Mouse (Mus musculus): Measurements from ENCODE around the gene Spata5.
"Not testable (repeated sequence)": the region's sequence is repeated elsewhere in the genome, so short reads cannot be mapped to it uniquely, and the experiment has no call there.

Gene Spata5

GRCm38 (mm10) chr3:37569661-37570566, 150.2 kb downstream of the Spata5 start:
- peak; percentile 70 for DNase-seq (ENCODE audit: low spot score)

GRCm38 (mm10) chr3:37571633-37572032, 151.9 kb downstream of the Spata5 start:
- DNase-seq (ENCODE audit: low spot score), result no peak

- DNase-seq (ENCODE audit: low spot score), result no peak
Observed at GRCm38 (mm10) chr3:37572066-37572465, 152.4 kb downstream of the Spata5 start.

- DNase-seq (ENCODE audit: low spot score), result no peak
Observed at GRCm38 (mm10) chr3:37576840-37577239, 157.1 kb downstream of the Spata5 start.

GRCm38 (mm10) chr3:37577706-37578105, 158.0 kb downstream of the Spata5 start:
- DNase-seq (ENCODE audit: low spot score), result no peak

GRCm38 (mm10) chr3:37584576-37584975, 164.9 kb downstream of the Spata5 start:
- no peak for DNase-seq (ENCODE audit: low spot score)

- peak; percentile 50 for DNase-seq (ENCODE audit: low spot score)
Observed at GRCm38 (mm10) chr3:37585967-37586730, 166.5 kb downstream of the Spata5 start.

- peak; percentile 27 for DNase-seq (ENCODE audit: low spot score)
Observed at GRCm38 (mm10) chr3:37586731-37587578, 167.3 kb downstream of the Spata5 start.

GRCm38 (mm10) chr3:37595721-37596120, 176.0 kb downstream of the Spata5 start:
- no peak for DNase-seq (ENCODE audit: low spot score)

- no peak for DNase-seq (ENCODE audit: low spot score)
Observed at GRCm38 (mm10) chr3:37596519-37596918, 176.8 kb downstream of the Spata5 start.

GRCm38 (mm10) chr3:37597200-37597599, 177.5 kb downstream of the Spata5 start:
- no peak for DNase-seq (ENCODE audit: low spot score)

GRCm38 (mm10) chr3:37599641-37600040, 179.9 kb downstream of the Spata5 start:
- not testable (repeated sequence) for DNase-seq (ENCODE audit: low spot score)

GRCm38 (mm10) chr3:37602356-37602755, 182.7 kb downstream of the Spata5 start:
- DNase-seq (ENCODE audit: low spot score), result no peak

GRCm38 (mm10) chr3:37602890-37603289, 183.2 kb downstream of the Spata5 start:
- DNase-seq (ENCODE audit: low spot score), result no peak

GRCm38 (mm10) chr3:37603541-37603940, 183.8 kb downstream of the Spata5 start:
- no peak for DNase-seq (ENCODE audit: low spot score)

- DNase-seq (ENCODE audit: low spot score), result no peak
Observed at GRCm38 (mm10) chr3:37604976-37605875, 185.5 kb downstream of the Spata5 start.

GRCm38 (mm10) chr3:37605876-37606238, 186.2 kb downstream of the Spata5 start:
- no peak for DNase-seq (ENCODE audit: low spot score)

GRCm38 (mm10) chr3:37608926-37609325, 189.2 kb downstream of the Spata5 start:
- no peak for DNase-seq (ENCODE audit: low spot score)

- no peak for DNase-seq (ENCODE audit: low spot score)
Observed at GRCm38 (mm10) chr3:37610670-37611069, 191.0 kb downstream of the Spata5 start.

- DNase-seq (ENCODE audit: low spot score), result no peak
Observed at GRCm38 (mm10) chr3:37613722-37614121, 194.0 kb downstream of the Spata5 start.
